Mouse (Mus musculus) lung, postnatal 14 days (tissue): ENCODE data around the gene Mapk14.
"Not testable (repeated sequence)": the region's sequence is repeated elsewhere in the genome, so short reads cannot be mapped to it uniquely, and the experiment has no call there.

Experiments used
- DNase-seq: peaks from one replicate; pipeline ENCODE4 v3.0.0; 2021

Mapk14 gene

GRCm38 (mm10) chr17:28743145-28743866 lies 52.2 kb downstream of the Mapk14 start:
- no peak for DNase-seq

GRCm38 (mm10) chr17:28743916-28744315 lies 52.8 kb downstream of the Mapk14 start:
- DNase-seq: peak; percentile 15

- DNase-seq: no peak
These were observed 54.6 kb downstream of the Mapk14 start for GRCm38 (mm10) chr17:28745773-28746172.

GRCm38 (mm10) chr17:28748001-28748400 lies 56.9 kb downstream of the Mapk14 start:
- DNase-seq: no peak

GRCm38 (mm10) chr17:28750580-28750979 lies 59.5 kb downstream of the Mapk14 start:
- DNase-seq: peak; percentile 14

- no peak for DNase-seq
These were observed 65.3 kb downstream of the Mapk14 start for GRCm38 (mm10) chr17:28756447-28756846.

- DNase-seq: no peak
These were observed 66.3 kb downstream of the Mapk14 start for GRCm38 (mm10) chr17:28757470-28757869.

- DNase-seq: no peak
These were observed 69.7 kb downstream of the Mapk14 start for GRCm38 (mm10) chr17:28760736-28761312.

GRCm38 (mm10) chr17:28761871-28762270 lies 70.7 kb downstream of the Mapk14 start:
- DNase-seq: peak; percentile 85

- DNase-seq: no peak
These were observed 75.1 kb downstream of the Mapk14 start for GRCm38 (mm10) chr17:28766203-28766602.

GRCm38 (mm10) chr17:28766781-28767515 lies 75.8 kb downstream of the Mapk14 start:
- DNase-seq: no peak

- peak; percentile 30 for DNase-seq
These were observed 78.2 kb downstream of the Mapk14 start, which contains the start of gene Mapk13 for GRCm38 (mm10) chr17:28769121-28769874. Gene Mapk13, plus strand, starts transcription at chr17:28769297.

GRCm38 (mm10) chr17:28769875-28770421 lies 78.8 kb downstream of the Mapk14 start:
- DNase-seq: peak; percentile 16

- DNase-seq: no peak
These were observed 80.2 kb downstream of the Mapk14 start for GRCm38 (mm10) chr17:28771289-28771688.

GRCm38 (mm10) chr17:28774303-28774702 lies 83.2 kb downstream of the Mapk14 start:
- not testable (repeated sequence) for DNase-seq

- DNase-seq: no peak
These were observed 84.0 kb downstream of the Mapk14 start for GRCm38 (mm10) chr17:28775161-28775560.

GRCm38 (mm10) chr17:28776817-28777216 lies 85.7 kb downstream of the Mapk14 start:
- DNase-seq: no peak

GRCm38 (mm10) chr17:28777231-28778005 lies 86.3 kb downstream of the Mapk14 start:
- DNase-seq: no peak

GRCm38 (mm10) chr17:28779735-28780134 lies 88.6 kb downstream of the Mapk14 start:
- no peak for DNase-seq

GRCm38 (mm10) chr17:28780836-28781235 lies 89.7 kb downstream of the Mapk14 start:
- DNase-seq: no peak

- no peak for DNase-seq
These were observed 90.3 kb downstream of the Mapk14 start for GRCm38 (mm10) chr17:28781290-28782045.
